Mouse (Mus musculus) liver, adult 2 months (tissue): ENCODE results near the gene Fam171a1.

Experiments used
- CTCF ChIP-seq: fragments of 200-500 bp; IDR thresholded peaks from 2 replicates; pipeline ENCODE4 v1.5.1; 2011; ENCODE audit warnings: low read depth, low read length, control low read depth
- POLR2A ChIP-seq: fragments of 200-500 bp; IDR thresholded peaks from 2 replicates; pipeline ENCODE4 v1.6.1; 2011; ENCODE audit warnings: low read length, control low read depth; ENCODE audit not compliant: insufficient read depth; ENCODE audit errors: extremely low read depth

- TF ChIP-seq CTCF: no peak
- no peak for TF ChIP-seq POLR2A
Measured at GRCm38 (mm10) chr2:3191149-3191548, 77.1 kb downstream of the Fam171a1 start.
